Mouse (Mus musculus) forebrain, embryonic 16.5 days (tissue): ENCODE data around the gene Gm27021. TPM values are rescaled to one million over a fixed set of nuclear protein-coding genes. Genes with fewer than 3 reads are reported as not detected.

Source experiments
- ATAC-seq: fragments of 200-750 bp; cut with Nextera tagmentation; 2 replicates; pipeline ENCODE4 v1.8.0; 2017; ENCODE audit warnings: mild to moderate bottlenecking, moderate library complexity
- H3K27ac ChIP-seq: fragments of 300-500 bp; sonication (generic); 2 replicates; pipeline ENCODE4 v1.5.1; 2014; ENCODE audit warnings: low read length, control low read depth
- H3K27me3 ChIP-seq: fragments of 300-500 bp; sonication (generic); replicated peaks from 2 replicates; pipeline ENCODE4 v1.6.1; 2014; ENCODE audit warnings: low read length; ENCODE audit not compliant: control insufficient read depth, insufficient read depth
- H3K36me3 ChIP-seq: fragments of 300-500 bp; sonication (generic); 2 replicates; pipeline ENCODE4 v1.6.1; 2014; ENCODE audit not compliant: control insufficient read depth, insufficient read depth
- H3K4me1 ChIP-seq: fragments of 300-500 bp; sonication (generic); replicated peaks from 2 replicates; pipeline ENCODE4 v1.6.1; 2014; ENCODE audit warnings: low read length; ENCODE audit not compliant: control insufficient read depth, insufficient read depth
- H3K4me2 ChIP-seq: fragments of 300-500 bp; sonication (generic); 2 replicates; pipeline ENCODE4 v1.6.1; 2014; ENCODE audit warnings: mild to moderate bottlenecking, low read length, control low read depth
- H3K4me3 ChIP-seq: fragments of 300-500 bp; sonication (generic); replicated peaks from 2 replicates; pipeline ENCODE4 v1.5.1; 2014; ENCODE audit warnings: mild to moderate bottlenecking, low read length, control low read depth
- H3K9ac ChIP-seq: fragments of 300-500 bp; sonication (generic); replicated peaks from 2 replicates; pipeline ENCODE4 v1.6.1; 2014; ENCODE audit warnings: low read depth, low read length, control low read depth
- H3K9me3 ChIP-seq: fragments of 300-500 bp; sonication (generic); 2 replicates; pipeline ENCODE4 v1.6.1; 2016; ENCODE audit warnings: low read length; ENCODE audit not compliant: control insufficient read depth
- WGBS: fragments of 180-500 bp; shearing (Covaris S2); extraction: QIAGEN DNeasy Blood & Tissue Kit; methylation state at CpG from one replicate; pipeline ENCODE4 v1.1.7; 2014; 5-methylcytosine and 5-hydroxymethylcytosine counted together
- polyA plus RNA-seq: library from polyadenylated mRNA; unstranded; fragments of >200 nt; fragmentation: Nextera tagmentation; extraction: Ambion mirVana; gene quantifications from 2 replicates; pipeline ENCODE4 v1.2.1, GENCODE M21; 2015

Gm27021 gene
- polyA plus RNA-seq, 1 experiment from 2014 or later = 5.5 TPM

DNA sequence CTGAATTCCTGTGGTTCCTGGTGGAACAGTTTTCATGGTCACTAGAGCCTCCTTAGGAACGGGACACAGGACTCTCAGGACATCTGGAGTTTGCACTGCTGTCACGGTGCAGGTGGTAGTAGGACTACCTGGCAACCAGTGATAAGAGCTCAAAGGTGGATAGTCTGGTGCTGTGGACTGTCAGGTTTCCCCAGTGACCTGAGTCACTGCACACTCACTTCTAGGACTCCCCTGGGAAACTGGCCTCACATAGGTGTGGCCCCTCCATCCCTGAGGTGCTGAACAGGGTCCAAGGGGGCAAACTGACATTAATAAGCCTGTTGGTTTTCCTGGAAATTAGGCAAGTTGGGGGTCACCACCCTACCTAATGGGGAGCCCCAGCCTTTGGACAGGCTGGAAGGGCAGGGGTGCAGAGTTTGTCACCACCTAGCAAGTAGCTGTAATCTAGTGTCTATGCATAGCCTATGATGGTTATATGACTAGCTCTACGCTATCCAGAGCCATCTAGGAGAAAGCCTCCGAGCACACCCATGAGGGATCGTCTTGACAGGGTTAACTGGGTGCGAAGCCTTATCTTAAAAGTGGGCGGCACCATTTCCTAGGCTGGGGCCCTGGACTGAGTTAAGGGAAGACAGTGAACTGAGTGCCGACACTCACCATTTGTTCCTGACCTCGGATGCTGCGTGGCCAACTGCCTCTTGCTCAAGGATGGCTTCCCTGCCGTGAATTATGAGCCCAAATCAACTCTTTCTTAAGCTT lies 11.9 kb upstream of the Gm27021 start:
- H3K4me3 ChIP-seq = no peak overlapping the region
- H3K4me2 ChIP-seq = no peak overlapping the region
- H3K36me3 ChIP-seq = no peaks in the 10 kb centered on the region
- H3K4me1 ChIP-seq = no peaks in the 10 kb centered on the region
- H3K9me3 ChIP-seq = no peaks in the 10 kb centered on the region
- no peak overlapping the region for H3K9ac ChIP-seq
- 80% methylated on average over 11 of the region's 11 CpGs for WGBS
- ATAC-seq = no peak
- no peak overlapping the region for H3K27ac ChIP-seq
- no peaks in the 10 kb centered on the region for H3K27me3 ChIP-seq

- Histone ChIP-seq H3K4me2 (no peak overlapping the region), H3K4me3 (no peak overlapping the region), H3K9me3 (no peaks in the 10 kb centered on the region), H3K36me3 (peaks cover 5% of the 10 kb centered on the region), H3K9ac (no peak overlapping the region), H3K4me1 (no peaks in the 10 kb centered on the region), H3K27ac (no peak overlapping the region), H3K27me3 (no peaks in the 10 kb centered on the region)
- WGBS = 16% methylated on average over 10 of the region's 10 CpGs
- ATAC-seq = peak; percentile 61
Observed at GRCm38 (mm10) chr8:120678447-120678846, 10.6 kb upstream of the Gm27021 start.

DNA sequence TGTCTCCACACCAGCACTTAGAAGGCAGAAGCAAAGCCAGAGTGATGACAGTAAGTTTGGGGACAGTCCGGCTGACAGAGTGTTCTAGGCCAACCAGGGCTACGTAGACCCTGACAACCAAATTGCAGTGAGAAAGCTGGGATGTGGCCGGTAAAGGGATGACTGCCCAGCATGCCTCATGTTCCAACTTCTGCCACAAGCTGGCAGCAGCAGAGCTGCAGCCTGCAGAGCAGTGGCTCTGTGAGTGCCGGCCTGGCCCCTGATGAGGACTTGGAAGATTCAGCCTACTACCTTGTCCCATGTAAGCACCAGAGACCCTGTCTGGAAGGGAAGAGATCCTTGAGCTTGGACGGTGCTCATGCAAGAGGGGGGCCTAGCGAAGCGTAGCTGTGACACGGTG lies 7.8 kb upstream of the Gm27021 start:
- no peak overlapping the region for H3K9ac ChIP-seq
- no peak overlapping the region for H3K4me3 ChIP-seq
- H3K27ac ChIP-seq = no peak overlapping the region
- H3K4me2 ChIP-seq = no peak overlapping the region
- H3K27me3 ChIP-seq = no peaks in the 10 kb centered on the region
- WGBS = 78% methylated on average over 8 of the region's 8 CpGs
- no peaks in the 10 kb centered on the region for H3K9me3 ChIP-seq
- no peak for ATAC-seq
- H3K36me3 ChIP-seq = peaks cover 16% of the 10 kb centered on the region
- no peaks in the 10 kb centered on the region for H3K4me1 ChIP-seq

DNA sequence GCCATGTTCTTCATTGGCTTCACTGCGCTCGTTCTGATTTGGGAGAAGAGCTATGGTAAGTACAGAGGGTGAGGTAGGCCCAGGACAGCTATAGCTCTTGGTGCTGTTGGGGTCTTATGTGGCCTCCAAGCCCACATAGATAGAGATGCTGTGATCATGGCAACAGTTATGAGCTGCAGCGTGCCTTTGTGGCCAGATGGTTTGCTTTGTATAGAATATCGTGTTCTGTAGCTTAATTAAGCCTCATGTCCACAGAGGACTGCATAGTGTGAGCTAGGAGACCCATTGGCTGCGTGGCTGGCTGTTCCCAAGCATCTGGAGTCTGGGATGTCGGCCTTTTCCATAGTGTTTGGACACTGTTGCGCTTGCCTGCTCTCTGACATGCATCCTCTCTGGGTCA lies 5.4 kb upstream of the Gm27021 start:
- 94% methylated on average over 7 of the region's 7 CpGs for WGBS
- Histone ChIP-seq H3K27me3 (no peaks in the 10 kb centered on the region), H3K9ac (no peak overlapping the region), H3K9me3 (no peaks in the 10 kb centered on the region), H3K4me3 (no peak overlapping the region), H3K27ac (no peak overlapping the region), H3K4me1 (peaks cover 12% of the 10 kb centered on the region), H3K36me3 (peaks cover 20% of the 10 kb centered on the region), H3K4me2 (no peak overlapping the region)
- ATAC-seq = no peak

DNA sequence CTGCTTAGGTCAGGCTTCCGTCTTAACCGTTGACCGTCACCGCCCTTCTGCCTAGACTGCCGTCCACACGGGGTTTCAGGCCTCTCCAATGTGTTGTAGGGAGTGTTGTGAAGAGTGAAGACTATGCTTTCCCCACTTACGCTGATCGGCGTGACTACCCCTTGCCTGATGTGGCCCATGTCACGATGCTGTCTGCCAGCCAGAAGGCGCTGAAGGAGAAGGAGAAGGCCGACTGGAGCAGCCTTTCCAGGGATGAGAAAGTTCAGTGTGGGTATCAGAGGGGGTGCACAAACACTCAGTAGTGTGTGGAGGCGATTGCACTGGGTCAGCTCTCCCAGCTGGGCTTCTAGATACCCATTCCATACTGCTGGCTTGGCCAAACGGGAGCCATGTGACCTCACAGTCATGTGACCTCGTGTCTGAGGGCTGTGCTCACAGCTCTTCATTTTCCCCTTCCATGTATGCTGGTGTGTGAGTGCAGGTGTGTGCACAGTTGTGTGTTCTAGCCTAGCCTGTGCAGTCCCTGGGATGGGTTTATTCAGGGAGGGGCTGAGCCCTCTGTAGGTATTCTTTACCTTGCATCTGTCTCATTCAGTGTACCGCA lies 4.8 kb upstream of the Gm27021 start:
- no peak overlapping the region for H3K9ac ChIP-seq
- peaks cover 20% of the 10 kb centered on the region for H3K36me3 ChIP-seq
- H3K4me1 ChIP-seq = peaks cover 12% of the 10 kb centered on the region
- WGBS = 91% methylated on average over 16 of the region's 16 CpGs
- H3K4me3 ChIP-seq = no peak overlapping the region
- H3K4me2 ChIP-seq = no peak overlapping the region
- no peaks in the 10 kb centered on the region for H3K9me3 ChIP-seq
- no peak for ATAC-seq
- H3K27me3 ChIP-seq = no peaks in the 10 kb centered on the region
- no peak overlapping the region for H3K27ac ChIP-seq

DNA sequence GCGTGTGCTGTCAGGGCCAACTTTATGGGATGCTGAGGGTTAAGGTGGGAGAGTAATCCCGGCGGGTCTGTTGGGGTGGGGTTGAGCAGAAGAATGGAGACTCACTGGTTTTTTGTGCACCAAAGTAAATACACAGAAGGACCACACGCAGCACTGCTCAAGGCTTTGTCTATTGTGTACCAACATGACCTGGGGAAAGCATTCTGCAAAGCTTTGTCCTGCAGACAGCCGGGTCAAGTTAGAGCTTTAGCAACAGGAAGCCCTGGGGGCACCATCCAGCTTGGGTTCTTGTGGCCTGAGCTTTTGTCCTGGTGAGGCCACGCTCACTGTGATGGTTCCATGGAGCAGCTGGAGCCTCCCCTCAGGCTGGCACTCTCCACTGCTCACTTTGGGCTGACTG lies 3.9 kb upstream of the Gm27021 start:
- Histone ChIP-seq H3K4me3 (no peak overlapping the region), H3K9ac (no peak overlapping the region), H3K4me2 (no peak overlapping the region), H3K27ac (no peak overlapping the region), H3K4me1 (peaks cover 17% of the 10 kb centered on the region), H3K27me3 (no peaks in the 10 kb centered on the region), H3K36me3 (peaks cover 20% of the 10 kb centered on the region), H3K9me3 (no peaks in the 10 kb centered on the region)
- ATAC-seq = no peak
- WGBS = 58% methylated on average over 6 of the region's 6 CpGs

DNA sequence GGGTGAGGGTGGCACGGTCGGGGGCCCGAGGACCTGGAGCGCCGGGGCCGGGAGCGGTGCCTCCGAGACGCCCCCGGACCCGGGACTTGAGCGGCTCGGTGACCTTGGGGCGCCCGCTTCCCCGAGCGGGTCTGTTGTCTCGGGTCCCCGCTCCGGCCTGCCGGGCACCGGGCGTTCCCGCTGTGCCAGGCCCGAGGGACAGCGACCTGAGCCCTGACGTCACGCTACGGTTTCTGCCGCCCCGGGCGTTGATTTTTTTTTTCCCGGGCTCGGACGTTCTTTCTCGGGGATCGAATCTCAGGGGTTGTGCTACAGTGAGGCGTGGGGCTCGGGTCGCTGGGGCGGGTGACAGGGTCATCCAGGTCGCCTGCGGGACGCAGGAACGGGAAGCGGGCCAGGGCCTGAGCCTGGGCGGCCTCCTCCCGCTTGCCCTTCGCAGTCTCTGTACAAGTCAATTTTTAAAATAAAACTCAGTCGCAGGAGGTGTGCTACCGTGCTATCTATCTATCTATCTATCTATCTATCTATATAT lies 561 bp upstream of the Gm27021 start, which contains the start of gene Emc8:
Gene Emc8 (minus strand): TSS at position 200 of the 532 bp plus-strand sequence.
- Histone ChIP-seq H3K27ac (peak within 1 kb of the TSS; percentile 89), H3K4me3 (peak within 1 kb of the TSS; percentile 97), H3K27me3 (no peaks in the 10 kb centered on the region), H3K36me3 (peaks cover 14% of the 10 kb centered on the region; the same call in 1 of the 2 replicates), H3K9me3 (no peaks in the 10 kb centered on the region), H3K9ac (peak within 1 kb of the TSS; percentile 94), H3K4me1 (peaks cover 41% of the 10 kb centered on the region), H3K4me2 (peak within 1 kb of the TSS; percentile 97)
- no peak for ATAC-seq
- WGBS = under 1% methylated on average over 49 of the region's 51 CpGs

GRCm38 (mm10) chr8:120666807-120667470 lies 940 bp downstream of the Gm27021 start:
- peaks cover 41% of the 10 kb centered on the region for H3K4me1 ChIP-seq
- H3K4me3 ChIP-seq = peak overlapping the region; percentile 97
- WGBS = under 1% methylated on average over 17 of the region's 17 CpGs
- ATAC-seq = no peak
- no peak overlapping the region for H3K27ac ChIP-seq
- peak overlapping the region; percentile 94 for H3K9ac ChIP-seq
- no peaks in the 10 kb centered on the region for H3K27me3 ChIP-seq
- peaks cover 4% of the 10 kb centered on the region; the same call in 1 of the 2 replicates for H3K36me3 ChIP-seq
- H3K9me3 ChIP-seq = no peaks in the 10 kb centered on the region
- peak overlapping the region; percentile 97 for H3K4me2 ChIP-seq
